Mouse (Mus musculus): ENCODE data around the gene Chrna1. TPM values are rescaled to one million over a fixed set of nuclear protein-coding genes. Genes with fewer than 3 reads are reported as not detected.

Chrna1 gene
- total RNA-seq, 2 experiments from 2014 or later = 0.56 to 0.87 TPM

- DNase-seq (ENCODE audit: low spot score in 2 of 2) = no peak
Observed at GRCm38 (mm10) chr2:73592231-73593100, 12.3 kb upstream of the Chrna1 start.

- DNase-seq (ENCODE audit: low spot score in 2 of 2) = no peak
Observed at GRCm38 (mm10) chr2:73591246-73591645, 11.1 kb upstream of the Chrna1 start.

- no peak for DNase-seq (ENCODE audit: low spot score in 2 of 2)
Observed at GRCm38 (mm10) chr2:73590106-73590505, 10.0 kb upstream of the Chrna1 start.

GRCm38 (mm10) chr2:73588951-73589350 is 8.8 kb upstream of the Chrna1 start:
- DNase-seq (ENCODE audit: low spot score in 2 of 2) = no peak

- no peak for DNase-seq (ENCODE audit: low spot score in 2 of 2)
Observed at GRCm38 (mm10) chr2:73587109-73587506, 7.0 kb upstream of the Chrna1 start.

GRCm38 (mm10) chr2:73586392-73587108 is 6.4 kb upstream of the Chrna1 start:
- DNase-seq (ENCODE audit: low spot score in 2 of 2) = no peak

- DNase-seq (ENCODE audit: low spot score in 2 of 2) = no peak
Observed at GRCm38 (mm10) chr2:73585347-73585831, 5.3 kb upstream of the Chrna1 start.

- DNase-seq (ENCODE audit: low spot score in 2 of 2) = peak; percentile 38 to 53
Observed at GRCm38 (mm10) chr2:73584645-73585346, 4.7 kb upstream of the Chrna1 start.

- DNase-seq (ENCODE audit: low spot score in 2 of 2) = no peak
Observed at GRCm38 (mm10) chr2:73580720-73581119, 582 bp upstream of the Chrna1 start.

GRCm38 (mm10) chr2:73579168-73579567 is 970 bp downstream of the Chrna1 start:
- DNase-seq (ENCODE audit: low spot score in 2 of 2) = no peak

GRCm38 (mm10) chr2:73574418-73574817 is 5.7 kb downstream of the Chrna1 start:
- no peak for DNase-seq (ENCODE audit: low spot score in 2 of 2)

- no peak for DNase-seq (ENCODE audit: low spot score in 2 of 2)
Observed at GRCm38 (mm10) chr2:73573556-73573955, 6.6 kb downstream of the Chrna1 start.

- DNase-seq (ENCODE audit: low spot score in 2 of 2) = peak; percentile 33 to 43
Observed at GRCm38 (mm10) chr2:73572539-73573372, 7.4 kb downstream of the Chrna1 start.

GRCm38 (mm10) chr2:73571901-73572300 is 8.2 kb downstream of the Chrna1 start:
- no peak for DNase-seq (ENCODE audit: low spot score in 2 of 2)

- DNase-seq (ENCODE audit: low spot score in 2 of 2) = no peak
Observed at GRCm38 (mm10) chr2:73571304-73571703, 8.8 kb downstream of the Chrna1 start.

GRCm38 (mm10) chr2:73566989-73567605 is 13.0 kb downstream of the Chrna1 start:
- no peak for DNase-seq (ENCODE audit: low spot score in 2 of 2)

GRCm38 (mm10) chr2:73566162-73566561 is 14.0 kb downstream of the Chrna1 start:
- DNase-seq (ENCODE audit: low spot score in 2 of 2) = no peak

- no peak for DNase-seq (ENCODE audit: low spot score in 2 of 2)
Observed at GRCm38 (mm10) chr2:73563690-73564089, 16.4 kb downstream of the Chrna1 start.

GRCm38 (mm10) chr2:73562656-73563055 is 17.5 kb downstream of the Chrna1 start:
- DNase-seq (ENCODE audit: low spot score in 2 of 2) = no peak

- no peak for DNase-seq (ENCODE audit: low spot score in 2 of 2)
Observed at GRCm38 (mm10) chr2:73561665-73562063, 18.5 kb downstream of the Chrna1 start.
